Mouse (Mus musculus): ENCODE results near the gene Gtf2e1. TPM values are rescaled to one million over a fixed set of nuclear protein-coding genes. Genes with fewer than 3 reads are reported as not detected.
A peak's percentile ranks its signal among the peaks of the same experiment; 100 is the strongest.

Gene Gtf2e1
- 8.5 and 9.0 TPM in 2 replicates for total RNA-seq (2014; rRNA removed; ENCODE audit: low replicate concordance)
- polyA plus RNA-seq (2015; fragmentation: Nextera tagmentation; extraction: Ambion mirVana): 11.4 and 12.1 TPM in 2 replicates

DNA sequence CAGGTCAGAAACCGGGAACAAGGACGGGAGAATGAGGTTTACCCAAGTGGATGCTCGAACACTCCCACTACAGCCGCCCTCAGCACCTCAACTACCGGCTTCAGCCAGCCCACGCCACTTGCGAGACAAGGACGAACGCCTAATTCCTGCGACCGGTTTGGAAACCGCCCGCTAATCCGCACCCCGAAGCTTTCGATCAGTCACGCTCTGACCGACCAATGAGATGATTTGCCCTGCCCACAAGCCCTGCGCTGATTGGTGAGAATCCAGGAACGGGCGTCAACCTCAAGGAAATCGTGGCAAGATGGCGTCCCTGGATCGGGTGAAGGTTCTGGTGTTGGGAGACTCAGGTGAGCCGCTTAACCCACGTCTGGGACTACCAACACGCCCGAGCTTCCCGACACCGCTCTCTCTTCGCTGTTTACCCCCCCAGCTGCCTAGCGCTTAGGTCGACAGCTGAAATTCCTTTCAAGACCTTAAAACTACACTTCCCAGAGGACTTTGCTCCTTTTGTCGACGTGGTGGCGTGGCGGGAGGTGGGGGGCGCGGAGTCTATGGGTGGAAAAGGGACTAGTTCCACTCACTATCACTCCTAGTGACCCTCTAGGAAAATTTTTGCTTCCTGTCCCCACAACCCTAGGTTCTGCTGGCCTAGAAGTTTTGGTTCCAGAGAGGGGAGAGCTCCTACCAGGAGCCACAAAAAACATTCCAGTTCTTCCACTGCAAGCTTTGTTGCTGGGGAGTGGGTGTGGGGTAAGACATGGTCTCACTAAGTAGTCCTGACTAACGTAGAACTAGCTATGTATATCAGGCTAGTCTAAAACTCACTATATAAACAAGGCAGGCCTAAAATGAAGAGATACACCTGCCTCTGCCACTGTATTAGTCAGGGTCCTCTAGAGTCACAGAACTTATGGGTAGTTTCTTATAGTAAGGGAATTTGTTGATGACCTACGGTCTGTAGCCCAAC lies at the start of gene Gtf2e1, which contains the start of gene Rabl3:
Gene Gtf2e1 (minus strand): TSS at position 179 of the 970 bp plus-strand sequence.
Gene Rabl3 (plus strand): TSS at position 275 of the 970 bp plus-strand sequence.
- no peaks in the 10 kb centered on the region for H3K9me3 ChIP-seq (replicated peaks; ENCODE audit: control insufficient read depth, low read length)
- H3K4me3 ChIP-seq (ENCODE audit: low read depth, low read length): peak within 1 kb of the TSS; percentile 92
- under 1% methylated on average over 41 of the region's 41 CpGs for WGBS
- peaks cover 32% of the 10 kb centered on the region for H3K36me3 ChIP-seq (replicated peaks; ENCODE audit: control insufficient read depth, insufficient read depth, low read length)
- peak within 1 kb of the TSS; percentile 96 for H3K27ac ChIP-seq (ENCODE audit: low read depth)
- peak; percentile 100 for DNase-seq (ENCODE audit: low spot score)
- peak; percentile 99 for ATAC-seq (ENCODE audit: insufficient read depth, low read depth)
- H3K4me2 ChIP-seq (ENCODE audit: low read depth, low read length): peak within 1 kb of the TSS; percentile 92
- H3K4me1 ChIP-seq (ENCODE audit: control insufficient read depth, insufficient read depth): peaks cover 19% of the 10 kb centered on the region
- TF ChIP-seq CTCF (IDR thresholded peaks at IDR 0.05; ENCODE audit: low read depth) (no peak), EP300 (IDR thresholded peaks at IDR 0.05; ENCODE audit: low read depth) (no peak)
- H3K27me3 ChIP-seq (ENCODE audit: control insufficient read depth, insufficient read depth, low read length): no peaks in the 10 kb centered on the region
- H3K9ac ChIP-seq (replicated peaks; ENCODE audit: low read depth, low read length): peak within 1 kb of the TSS; percentile 93

DNA sequence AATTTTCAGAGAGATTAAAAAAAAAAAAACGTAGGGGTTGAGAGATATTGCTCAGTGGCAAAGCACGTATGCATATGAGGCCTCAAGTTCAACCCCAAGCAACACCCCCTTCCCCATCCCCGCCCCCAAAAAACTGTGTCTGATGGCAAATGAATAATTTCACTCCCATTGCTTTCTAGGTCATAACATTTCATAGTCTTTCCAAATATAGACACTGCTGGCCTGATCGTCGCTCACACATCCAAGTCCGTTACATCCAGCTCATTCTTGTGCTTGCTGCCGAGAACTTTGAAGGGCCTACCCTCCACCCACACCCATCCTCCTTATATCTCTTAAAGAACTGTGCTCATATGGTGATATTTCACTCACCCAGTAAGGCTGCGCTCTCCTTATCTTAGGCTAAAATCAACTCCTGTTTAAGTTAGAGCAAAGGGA lies 45.6 kb upstream of the Gtf2e1 start:
- Histone ChIP-seq H3K27ac (ENCODE audit: low read depth) (no peak overlapping the region), H3K4me1 (ENCODE audit: control insufficient read depth, insufficient read depth) (no peaks in the 10 kb centered on the region), H3K4me2 (ENCODE audit: low read depth, low read length) (peak overlapping the region; percentile 60; the same call in 1 of the 2 replicates), H3K4me3 (ENCODE audit: low read depth, low read length) (no peak overlapping the region), H3K27me3 (ENCODE audit: control insufficient read depth, insufficient read depth, low read length) (no peaks in the 10 kb centered on the region), H3K9me3 (replicated peaks; ENCODE audit: control insufficient read depth, low read length) (no peaks in the 10 kb centered on the region), H3K36me3 (replicated peaks; ENCODE audit: control insufficient read depth, insufficient read depth, low read length) (no peaks in the 10 kb centered on the region), H3K9ac (replicated peaks; ENCODE audit: low read depth, low read length) (no peak overlapping the region)
- ATAC-seq (ENCODE audit: insufficient read depth, low read depth) (no peak), DNase-seq (ENCODE audit: low spot score) (no peak)
- TF ChIP-seq CTCF (IDR thresholded peaks at IDR 0.05; ENCODE audit: low read depth): no peak
- no peak for TF ChIP-seq EP300 (IDR thresholded peaks at IDR 0.05; ENCODE audit: low read depth)
- 72% methylated on average over 8 of the region's 8 CpGs for WGBS

DNA sequence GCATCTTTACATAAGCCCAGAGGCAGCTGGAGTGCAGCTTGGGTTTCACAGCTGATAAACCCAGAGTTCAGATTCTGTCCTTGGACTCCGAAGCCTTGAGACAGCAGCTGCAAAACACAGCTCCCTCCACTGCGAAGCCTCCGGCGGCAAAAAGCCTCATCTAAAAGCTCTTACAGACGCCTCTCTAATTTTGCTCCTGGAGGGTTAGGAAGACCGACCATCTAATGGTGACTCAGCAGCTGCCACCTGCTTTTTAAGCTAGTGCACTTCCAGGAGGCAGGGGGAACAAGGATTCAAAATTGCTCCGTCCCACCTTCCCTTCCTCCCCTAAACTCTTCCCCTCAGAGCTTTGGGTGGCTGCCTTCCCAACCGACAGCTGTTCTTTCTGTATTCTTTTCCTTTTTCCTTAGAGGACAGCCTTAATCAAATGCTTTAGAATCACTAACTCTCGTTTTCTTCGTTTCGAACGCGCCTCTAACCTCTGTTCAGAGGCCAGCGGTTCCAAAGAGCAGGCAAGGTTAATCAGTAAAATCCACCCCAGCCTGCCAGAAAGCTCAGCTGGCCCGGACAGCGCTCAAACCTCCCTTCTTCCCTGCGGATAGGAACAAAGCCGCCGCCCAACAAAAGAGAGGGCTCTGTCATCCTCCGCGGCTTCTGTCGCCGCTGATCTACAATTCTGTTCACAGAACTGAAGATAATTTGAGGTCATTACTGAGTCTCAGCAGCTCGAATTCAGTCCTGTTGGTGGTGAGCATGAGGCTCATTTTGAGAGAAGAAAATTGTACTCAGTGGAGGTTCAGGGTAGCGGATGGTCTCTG lies 44.8 kb upstream of the Gtf2e1 start:
- H3K27me3 ChIP-seq (ENCODE audit: control insufficient read depth, insufficient read depth, low read length): no peaks in the 10 kb centered on the region
- H3K4me1 ChIP-seq (ENCODE audit: control insufficient read depth, insufficient read depth): 0 out of 2 replicates have a peak, but pooled peaks cover 3% of the 10 kb centered on the region
- no peaks in the 10 kb centered on the region for H3K9me3 ChIP-seq (replicated peaks; ENCODE audit: control insufficient read depth, low read length)
- DNase-seq (ENCODE audit: low spot score) (peak; percentile 36), ATAC-seq (ENCODE audit: insufficient read depth, low read depth) (peak; percentile 51)
- H3K4me3 ChIP-seq (ENCODE audit: low read depth, low read length): peak overlapping the region; percentile 39
- 5% methylated on average over 25 of the region's 25 CpGs for WGBS
- H3K36me3 ChIP-seq (replicated peaks; ENCODE audit: control insufficient read depth, insufficient read depth, low read length): no peaks in the 10 kb centered on the region
- H3K4me2 ChIP-seq (ENCODE audit: low read depth, low read length): peak overlapping the region; percentile 60
- peak overlapping the region; percentile 28; the same call in 1 of the 2 replicates for H3K27ac ChIP-seq (ENCODE audit: low read depth)
- no peak overlapping the region; the same call in 1 of the 2 replicates for H3K9ac ChIP-seq (replicated peaks; ENCODE audit: low read depth, low read length)
- TF ChIP-seq CTCF (IDR thresholded peaks at IDR 0.05; ENCODE audit: low read depth) (no peak), EP300 (IDR thresholded peaks at IDR 0.05; ENCODE audit: low read depth) (no peak)

DNA sequence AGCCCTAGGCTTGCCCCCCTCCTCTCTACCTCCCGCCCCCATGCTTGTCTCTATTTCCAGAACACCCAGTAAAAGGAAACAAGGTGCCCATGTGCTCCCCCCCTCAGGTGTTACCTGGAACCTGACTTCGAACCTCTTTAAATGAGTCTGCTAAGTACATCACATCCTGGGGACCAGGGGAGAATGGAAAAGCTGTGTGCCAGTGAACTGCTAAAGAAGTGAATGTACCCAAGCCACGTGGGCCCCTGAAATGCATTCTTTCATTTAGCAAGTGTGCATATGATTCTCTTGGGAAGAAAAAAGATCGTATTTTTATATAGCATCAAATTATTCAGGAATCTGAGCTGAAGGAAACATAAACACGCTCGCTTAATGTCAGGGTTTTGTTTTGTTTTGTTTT lies 44.2 kb upstream of the Gtf2e1 start:
- DNase-seq (ENCODE audit: low spot score) (no peak), ATAC-seq (ENCODE audit: insufficient read depth, low read depth) (no peak)
- TF ChIP-seq CTCF (IDR thresholded peaks at IDR 0.05; ENCODE audit: low read depth) (no peak), EP300 (IDR thresholded peaks at IDR 0.05; ENCODE audit: low read depth) (no peak)
- Histone ChIP-seq H3K4me2 (ENCODE audit: low read depth, low read length) (peak overlapping the region; percentile 60), H3K36me3 (replicated peaks; ENCODE audit: control insufficient read depth, insufficient read depth, low read length) (no peaks in the 10 kb centered on the region), H3K27ac (ENCODE audit: low read depth) (0 out of 2 replicates have a peak overlapping the region, but pooled peaks have one; percentile 28), H3K27me3 (ENCODE audit: control insufficient read depth, insufficient read depth, low read length) (no peaks in the 10 kb centered on the region), H3K9ac (replicated peaks; ENCODE audit: low read depth, low read length) (no peak overlapping the region), H3K4me3 (ENCODE audit: low read depth, low read length) (peak overlapping the region; percentile 39; the same call in 1 of the 2 replicates), H3K4me1 (ENCODE audit: control insufficient read depth, insufficient read depth) (0 out of 2 replicates have a peak, but pooled peaks cover 4% of the 10 kb centered on the region), H3K9me3 (replicated peaks; ENCODE audit: control insufficient read depth, low read length) (no peaks in the 10 kb centered on the region)
- 42% methylated on average over 6 of the region's 6 CpGs for WGBS

DNA sequence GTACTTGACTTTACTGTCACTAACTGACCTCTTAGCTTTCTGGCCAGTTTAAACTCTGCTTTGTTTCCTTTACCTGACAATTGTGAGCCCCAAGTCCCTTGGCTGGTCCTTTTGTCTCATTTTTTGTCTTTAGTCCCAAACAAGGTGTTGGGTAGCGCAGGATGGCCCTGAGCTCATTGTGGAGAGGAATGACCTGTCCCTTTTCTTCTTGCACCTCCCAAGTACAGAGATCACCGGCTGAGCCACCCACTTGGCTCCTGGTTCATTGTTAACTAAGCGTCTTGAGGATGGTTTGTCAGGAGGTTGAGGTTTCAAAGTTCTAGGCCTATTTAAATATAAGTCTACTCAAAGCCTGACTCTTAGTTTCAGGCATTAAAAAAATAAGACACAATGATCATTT lies 43.7 kb upstream of the Gtf2e1 start:
- WGBS: 96% methylated on average over 3 of the region's 3 CpGs
- no peak for ATAC-seq (ENCODE audit: insufficient read depth, low read depth)
- Histone ChIP-seq H3K9me3 (replicated peaks; ENCODE audit: control insufficient read depth, low read length) (no peaks in the 10 kb centered on the region), H3K36me3 (replicated peaks; ENCODE audit: control insufficient read depth, insufficient read depth, low read length) (no peaks in the 10 kb centered on the region), H3K4me3 (ENCODE audit: low read depth, low read length) (no peak overlapping the region), H3K9ac (replicated peaks; ENCODE audit: low read depth, low read length) (no peak overlapping the region), H3K27ac (ENCODE audit: low read depth) (no peak overlapping the region), H3K4me2 (ENCODE audit: low read depth, low read length) (no peak overlapping the region), H3K27me3 (ENCODE audit: control insufficient read depth, insufficient read depth, low read length) (no peaks in the 10 kb centered on the region), H3K4me1 (ENCODE audit: control insufficient read depth, insufficient read depth) (0 out of 2 replicates have a peak, but pooled peaks cover 4% of the 10 kb centered on the region)
- TF ChIP-seq EP300 (IDR thresholded peaks at IDR 0.05; ENCODE audit: low read depth) (no peak), CTCF (IDR thresholded peaks at IDR 0.05; ENCODE audit: low read depth) (no peak)
- no peak for DNase-seq (ENCODE audit: low spot score)
